Mouse (Mus musculus) brain, embryonic 18.5 days (tissue): ENCODE data around the gene Tmem255b.

Experiments
- DNase-seq: peaks from one replicate; pipeline ENCODE4 v3.0.0-alpha.2; 2012; ENCODE audit warnings: low read depth, low spot score

Tmem255b gene

GRCm38 (mm10) chr8:13491491-13492010, 56.6 kb downstream of the Tmem255b start:
- no peak for DNase-seq

- DNase-seq, result no peak
Measured at GRCm38 (mm10) chr8:13492198-13492995, 57.4 kb downstream of the Tmem255b start.

GRCm38 (mm10) chr8:13493011-13493410, 58.0 kb downstream of the Tmem255b start:
- no peak for DNase-seq

- no peak for DNase-seq
Measured at GRCm38 (mm10) chr8:13493858-13494631, 59.1 kb downstream of the Tmem255b start, which contains the start of gene Gas6. Gene Gas6 (minus strand): TSS chr8:13494490.

DNA sequence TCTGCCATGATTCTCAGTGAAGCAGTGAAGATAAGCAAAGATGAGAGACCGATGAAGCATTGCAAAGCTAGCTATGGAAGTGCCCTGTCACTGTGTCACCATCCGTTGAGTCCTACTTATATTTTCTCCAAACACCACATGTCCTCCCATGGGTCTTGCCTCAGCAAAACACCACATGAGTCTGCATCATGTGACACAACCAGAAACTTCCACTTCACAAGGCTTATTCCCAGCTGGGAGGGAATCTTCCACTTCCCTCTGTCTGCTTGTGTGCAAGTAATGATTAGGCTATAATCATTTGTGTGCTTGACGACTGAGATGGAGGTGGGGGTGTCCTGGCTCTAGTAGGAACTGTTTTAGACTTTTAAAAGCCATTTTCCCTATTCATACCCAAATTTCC, 66.2 kb downstream of the Tmem255b start:
- no peak for DNase-seq

GRCm38 (mm10) chr8:13503936-13504606, 69.1 kb downstream of the Tmem255b start:
- no peak for DNase-seq

DNA sequence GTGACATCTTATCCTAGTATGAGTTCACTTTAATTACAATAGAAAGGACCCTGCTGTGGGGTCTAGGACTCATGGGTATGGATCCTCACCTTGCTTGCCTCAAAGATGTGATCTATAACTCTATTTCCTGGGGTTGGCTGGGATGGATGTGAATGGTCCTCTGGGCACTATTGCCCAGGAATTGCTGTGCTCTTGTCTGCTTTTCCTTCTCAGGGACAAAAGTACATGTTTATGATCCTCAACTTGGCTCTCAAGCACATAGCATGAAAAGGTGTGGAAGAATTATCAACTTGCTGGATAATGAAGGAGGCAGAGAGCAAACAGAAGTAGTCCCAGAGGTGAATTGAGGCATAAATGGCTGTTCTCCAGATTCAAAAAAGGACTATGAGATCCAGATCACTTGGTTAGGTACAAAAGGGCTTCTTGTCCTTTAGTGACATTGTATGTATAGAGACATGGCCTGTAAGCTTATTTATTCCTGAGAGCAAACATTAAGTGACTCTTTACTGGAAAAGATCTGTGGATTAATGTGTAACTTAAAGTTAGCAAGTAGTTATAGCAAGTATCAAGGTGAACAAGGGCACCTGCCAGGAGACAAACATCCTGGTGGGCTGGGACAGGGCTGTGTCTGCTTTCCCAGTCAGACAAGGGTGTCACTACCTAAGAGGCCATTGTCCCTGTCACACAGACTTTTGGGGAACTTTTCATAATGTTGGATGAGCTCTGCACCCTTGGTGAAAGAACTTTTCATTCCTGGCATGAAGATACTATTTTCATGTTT, 70.1 kb downstream of the Tmem255b start:
- no peak for DNase-seq

DNA sequence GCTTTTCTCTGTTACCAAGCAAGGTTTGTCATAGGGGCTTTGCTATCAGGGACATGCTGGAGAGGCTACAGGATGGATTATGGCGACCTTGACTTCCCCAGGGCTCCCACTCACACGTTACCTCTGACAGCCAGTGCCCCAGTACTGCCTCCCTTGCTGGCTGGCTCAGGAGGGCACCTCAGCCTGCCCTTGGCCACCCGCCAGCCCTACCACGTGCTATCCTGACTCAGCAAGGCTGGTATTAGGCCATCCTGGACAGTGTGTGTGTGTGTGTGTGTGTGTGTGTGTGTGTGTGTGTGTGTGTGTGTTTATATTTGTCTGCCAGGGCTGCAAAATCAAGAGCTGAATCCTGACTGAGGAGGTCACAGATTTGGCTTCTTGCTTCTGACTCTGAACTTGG, 71.9 kb downstream of the Tmem255b start:
- no peak for DNase-seq

GRCm38 (mm10) chr8:13507284-13507937, 72.4 kb downstream of the Tmem255b start:
- DNase-seq, result no peak

- no peak for DNase-seq
Measured at GRCm38 (mm10) chr8:13512016-13512415, 77.0 kb downstream of the Tmem255b start.

GRCm38 (mm10) chr8:13512677-13513076, 77.7 kb downstream of the Tmem255b start:
- DNase-seq, result no peak

DNA sequence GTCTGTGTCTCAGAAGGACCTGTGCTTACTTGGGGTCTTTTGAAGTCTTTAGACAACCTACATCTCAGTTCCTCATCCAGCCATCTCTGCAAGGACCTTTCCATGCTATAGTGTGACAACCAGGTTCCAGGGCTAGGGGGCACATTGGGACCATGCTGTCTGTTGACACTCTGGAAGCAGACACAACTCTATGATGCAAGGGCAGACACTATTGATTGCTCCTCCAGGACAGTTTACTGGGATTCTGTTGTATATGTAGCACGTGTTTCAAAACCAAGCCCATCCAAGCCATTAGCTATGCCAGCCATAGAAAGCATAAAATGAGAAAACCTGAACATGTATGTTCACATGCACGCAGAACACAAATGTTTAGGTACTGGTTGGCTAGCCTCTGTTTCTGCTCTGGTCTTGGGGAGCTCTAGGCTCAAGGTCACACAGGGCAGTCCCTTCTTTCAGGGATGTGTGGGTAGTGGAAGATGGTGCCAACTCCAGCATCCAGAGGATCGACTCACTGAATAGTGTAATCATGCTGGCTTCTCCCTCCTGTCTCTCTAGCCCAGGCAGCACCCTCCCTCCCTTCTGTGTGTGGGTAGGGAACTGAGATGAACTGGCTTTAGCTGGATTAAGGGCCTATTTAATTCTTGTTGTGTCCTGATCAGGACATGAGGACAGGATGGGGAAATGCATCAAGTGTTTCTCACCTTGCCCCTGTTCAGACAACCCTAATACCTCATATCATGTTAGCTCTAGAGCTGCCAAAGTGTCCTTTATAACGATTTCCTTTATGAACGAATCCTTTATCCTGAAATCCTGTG, 78.8 kb downstream of the Tmem255b start:
- no peak for DNase-seq

- no peak for DNase-seq
Measured at GRCm38 (mm10) chr8:13516011-13516442, 81.0 kb downstream of the Tmem255b start.

DNA sequence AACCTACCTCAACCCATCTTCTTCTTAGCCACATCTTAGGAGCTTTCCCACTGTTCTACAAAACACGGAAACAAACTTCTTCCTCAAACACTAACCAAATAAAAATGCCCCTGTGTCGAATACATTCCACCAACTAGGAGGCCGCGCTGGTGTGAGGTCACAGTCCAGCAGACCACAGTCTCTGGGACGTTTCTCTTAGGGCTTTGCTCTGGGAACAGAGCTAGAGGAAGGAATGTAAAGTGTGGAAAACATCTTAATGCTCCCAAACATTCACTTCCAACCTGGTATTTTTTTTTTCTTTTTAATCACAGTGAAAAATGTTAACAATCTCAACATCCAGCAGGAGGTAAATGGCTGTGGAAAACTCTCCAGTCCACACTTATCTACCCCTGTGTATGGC, 81.7 kb downstream of the Tmem255b start:
- no peak for DNase-seq

- no peak for DNase-seq
Measured at GRCm38 (mm10) chr8:13517284-13517781, 82.3 kb downstream of the Tmem255b start.
